Mouse (Mus musculus) lung, postnatal 0 days (tissue): ENCODE results near the gene Eif1. TPM values are rescaled to one million over a fixed set of nuclear protein-coding genes. Genes with fewer than 3 reads are reported as not detected.
A peak's percentile ranks its signal among the peaks of the same experiment; 100 is the strongest.

Experiments
- ATAC-seq: fragments of 200-750 bp; cut with Nextera tagmentation; 2 replicates; pipeline ENCODE4 v1.8.0; 2017; ENCODE audit warnings: moderate library complexity
- DNase-seq: peaks from one replicate; pipeline ENCODE4 v3.0.0-alpha.2; 2016; ENCODE audit warnings: low spot score
- H3K27ac ChIP-seq: fragments of 300-500 bp; sonication (generic); 2 replicates; pipeline ENCODE4 v1.5.1; 2014; ENCODE audit warnings: antibody characterized with exemption, mild to moderate bottlenecking, low read length, mixed read lengths
- H3K27me3 ChIP-seq: fragments of 300-500 bp; sonication (generic); replicated peaks from 2 replicates; pipeline ENCODE4 v1.6.1; 2014; ENCODE audit warnings: low read length, mixed read lengths; ENCODE audit not compliant: insufficient read depth
- H3K36me3 ChIP-seq: fragments of 300-500 bp; sonication (generic); 2 replicates; pipeline ENCODE4 v1.6.1; 2014; ENCODE audit warnings: low read length, mixed read lengths; ENCODE audit not compliant: insufficient read depth
- H3K4me1 ChIP-seq: fragments of 300-500 bp; sonication (generic); 2 replicates; pipeline ENCODE4 v1.6.1; 2014; ENCODE audit warnings: antibody characterized with exemption, low read depth, low read length, mixed read lengths; ENCODE audit not compliant: insufficient read depth
- H3K4me2 ChIP-seq: fragments of 300-500 bp; sonication (generic); replicated peaks from 2 replicates; pipeline ENCODE4 v1.6.1; 2014; ENCODE audit warnings: low read depth, mild to moderate bottlenecking, low read length, moderate library complexity, mixed read lengths
- H3K4me3 ChIP-seq: fragments of 300-500 bp; sonication (generic); 2 replicates; pipeline ENCODE4 v1.5.1; 2014; ENCODE audit warnings: low read depth, low read length
- H3K9ac ChIP-seq: fragments of 300-500 bp; sonication (generic); replicated peaks from 2 replicates; pipeline ENCODE4 v1.6.1; 2014; ENCODE audit warnings: low read depth, mild to moderate bottlenecking
- H3K9me3 ChIP-seq: fragments of 300-500 bp; sonication (generic); 2 replicates; pipeline ENCODE4 v1.6.1; 2016; ENCODE audit warnings: low read length, mixed read lengths
- CTCF ChIP-seq: IDR thresholded peaks from 2 replicates; pipeline ENCODE4 v1.5.1; 2016; ENCODE audit warnings: antibody characterized with exemption, mild to moderate bottlenecking
- EP300 ChIP-seq: IDR thresholded peaks from 2 replicates; pipeline ENCODE4 v1.6.1; 2016; ENCODE audit warnings: antibody characterized with exemption, mild to moderate bottlenecking, control low read depth
- WGBS: fragments of 180-500 bp; shearing (Covaris S2); extraction: QIAGEN DNeasy Blood & Tissue Kit; methylation state at CpG from one replicate; pipeline ENCODE4 v1.1.7; 2014; 5-methylcytosine and 5-hydroxymethylcytosine counted together
- polyA plus RNA-seq: library from polyadenylated mRNA; unstranded; fragments of >200 nt; fragmentation: Nextera tagmentation; extraction: Ambion mirVana; gene quantifications from 2 replicates; pipeline ENCODE4 v1.2.1, GENCODE M21; 2015

Eif1 gene
- 2,114 and 2,164 TPM in 2 replicates for polyA plus RNA-seq

- peak; percentile 92 for ATAC-seq
- Histone ChIP-seq H3K4me3 (peak within 1 kb of the TSS; percentile 85), H3K4me1 (no peaks in the 10 kb centered on the region; the same call in 1 of the 2 replicates), H3K9ac (peak within 1 kb of the TSS; percentile 99), H3K27me3 (no peaks in the 10 kb centered on the region), H3K4me2 (peak within 1 kb of the TSS; percentile 71), H3K9me3 (no peaks in the 10 kb centered on the region), H3K36me3 (peaks cover 13% of the 10 kb centered on the region; the same call in 1 of the 2 replicates), H3K27ac (peak within 1 kb of the TSS; percentile 99)
- DNase-seq: peak; percentile 99
- TF ChIP-seq CTCF: no peak
- TF ChIP-seq EP300: no peak
- WGBS: 1% methylated on average over 44 of the region's 58 CpGs
Observed at GRCm38 (mm10) chr11:100319492-100320171, at the start of gene Eif1. Eif1 (plus strand) TSS chr11:100319885.

- Histone ChIP-seq H3K9ac (no peak overlapping the region), H3K4me2 (no peak overlapping the region), H3K27me3 (no peaks in the 10 kb centered on the region), H3K4me3 (no peak overlapping the region), H3K36me3 (no peaks in the 10 kb centered on the region), H3K27ac (no peak overlapping the region), H3K4me1 (no peaks in the 10 kb centered on the region), H3K9me3 (no peaks in the 10 kb centered on the region)
- no peak for ATAC-seq
- no peak for DNase-seq
- 85% methylated on average over 1 of the region's 1 CpGs for WGBS
- TF ChIP-seq CTCF (no peak), EP300 (no peak)
Observed at GRCm38 (mm10) chr11:100271878-100272277, 47.8 kb upstream of the Eif1 start.

- no peaks in the 10 kb centered on the region for H3K27me3 ChIP-seq
- no peaks in the 10 kb centered on the region for H3K36me3 ChIP-seq
- 68% methylated on average over 7 of the region's 7 CpGs for WGBS
- DNase-seq: no peak
- no peak overlapping the region for H3K4me2 ChIP-seq
- ATAC-seq: no peak
- no peak overlapping the region for H3K27ac ChIP-seq
- H3K4me1 ChIP-seq: no peaks in the 10 kb centered on the region
- H3K9ac ChIP-seq: no peak overlapping the region
- no peaks in the 10 kb centered on the region for H3K9me3 ChIP-seq
- TF ChIP-seq EP300: no peak
- TF ChIP-seq CTCF: no peak
- no peak overlapping the region for H3K4me3 ChIP-seq
Observed at GRCm38 (mm10) chr11:100274719-100275118, 45.0 kb upstream of the Eif1 start.

GRCm38 (mm10) chr11:100275466-100275865 lies 44.2 kb upstream of the Eif1 start:
- Histone ChIP-seq H3K27me3 (no peaks in the 10 kb centered on the region), H3K27ac (no peak overlapping the region), H3K9me3 (no peaks in the 10 kb centered on the region), H3K9ac (no peak overlapping the region), H3K36me3 (no peaks in the 10 kb centered on the region), H3K4me1 (no peaks in the 10 kb centered on the region), H3K4me3 (no peak overlapping the region), H3K4me2 (no peak overlapping the region)
- TF ChIP-seq CTCF (no peak), EP300 (no peak)
- DNase-seq: no peak
- no peak for ATAC-seq
- whole genome bisulfite sequencing: 71% methylated on average over 5 of the region's 5 CpGs

- no peak for TF ChIP-seq EP300
- TF ChIP-seq CTCF: no peak
- Histone ChIP-seq H3K27me3 (no peaks in the 10 kb centered on the region), H3K27ac (no peak overlapping the region), H3K4me3 (no peak overlapping the region), H3K9ac (no peak overlapping the region), H3K36me3 (no peaks in the 10 kb centered on the region), H3K4me2 (no peak overlapping the region), H3K4me1 (no peaks in the 10 kb centered on the region), H3K9me3 (no peaks in the 10 kb centered on the region)
- no peak for DNase-seq
- ATAC-seq: no peak
- WGBS: 47% methylated on average over 15 of the region's 15 CpGs
Observed at GRCm38 (mm10) chr11:100277726-100278480, 41.8 kb upstream of the Eif1 start.

GRCm38 (mm10) chr11:100278759-100279158 lies 40.9 kb upstream of the Eif1 start:
- Histone ChIP-seq H3K4me1 (no peaks in the 10 kb centered on the region), H3K9ac (no peak overlapping the region), H3K4me2 (no peak overlapping the region), H3K27ac (no peak overlapping the region), H3K9me3 (no peaks in the 10 kb centered on the region), H3K4me3 (no peak overlapping the region), H3K36me3 (no peaks in the 10 kb centered on the region), H3K27me3 (no peaks in the 10 kb centered on the region)
- ATAC-seq (no peak), DNase-seq (no peak)
- WGBS: 36% methylated on average over 5 of the region's 5 CpGs
- TF ChIP-seq EP300: no peak
- no peak for TF ChIP-seq CTCF
